Mouse (Mus musculus) CH12.LX (cell line): Measurements from ENCODE around the gene Rab11b. TPM values are rescaled to one million over a fixed set of nuclear protein-coding genes. Genes with fewer than 3 reads are reported as not detected.

Source experiments
- DNase-seq: peaks from one replicate; pipeline ENCODE4 v3.0.0-alpha.2; 2013; ENCODE audit errors: extremely low read depth
- H3K27ac ChIP-seq: 2 replicates; pipeline ENCODE4 v1.5.1; 2012; ENCODE audit warnings: low read depth, mild to moderate bottlenecking, control low read depth, moderate library complexity; ENCODE audit not compliant: insufficient read depth
- H3K27me3 ChIP-seq: replicated peaks from 2 replicates; pipeline ENCODE3; 2012; ENCODE audit warnings: inconsistent platforms
- H3K36me3 ChIP-seq, 2 experiments: replicated peaks in 1 of 2; 2 replicates each; pipeline versions ENCODE3 to v1.6.1; 2012; ENCODE audit warnings: inconsistent platforms in 1 of 2, low read length in 1 of 2, mild to moderate bottlenecking in 1 of 2, mixed read lengths in 1 of 2, moderate library complexity in 1 of 2; ENCODE audit not compliant: control insufficient read depth in 1 of 2, insufficient read depth in 1 of 2
- H3K4me1 ChIP-seq, 2 experiments: 2 replicates each; pipeline ENCODE4 v1.6.1; 2012; ENCODE audit warnings: inconsistent platforms in 1 of 2, moderate library complexity in 1 of 2; ENCODE audit not compliant: insufficient read depth in 2 of 2, control insufficient read depth in 1 of 2
- H3K4me2 ChIP-seq: 2 replicates; pipeline ENCODE4 v1.6.1; 2012; ENCODE audit warnings: low read depth, mild to moderate bottlenecking, control low read depth; ENCODE audit not compliant: poor library complexity, insufficient read depth, severe bottlenecking
- H3K4me3 ChIP-seq, 3 experiments: fragments of 150-350 bp in 1 of 3; sonication (generic) in 1 of 3; replicated peaks in 1 of 3; 2 replicates each; pipeline versions ENCODE3 to v1.5.1; 2011 to 2012; ENCODE audit warnings: low read depth in 2 of 3, low read length in 2 of 3, mild to moderate bottlenecking in 2 of 3, moderate library complexity in 2 of 3, control low read depth in 1 of 3, improper control_type of control experiment in 1 of 3, inconsistent platforms in 1 of 3, mixed read lengths in 1 of 3; ENCODE audit not compliant: poor library complexity in 1 of 3
- H3K79me2 ChIP-seq: replicated peaks from 2 replicates; pipeline ENCODE4 v1.6.1; 2012; ENCODE audit warnings: mild to moderate bottlenecking, moderate library complexity; ENCODE audit not compliant: control insufficient read depth, poor library complexity, insufficient read depth, severe bottlenecking; ENCODE audit errors: extremely low read depth
- H3K9ac ChIP-seq: 2 replicates; pipeline ENCODE4 v1.6.1; 2012; ENCODE audit warnings: low read depth, mild to moderate bottlenecking, control low read depth, moderate library complexity; ENCODE audit not compliant: insufficient read depth
- H3K9me3 ChIP-seq: replicated peaks from 2 replicates; pipeline ENCODE3; 2012; ENCODE audit warnings: low read length, inconsistent platforms, mixed read lengths
- CHD2 ChIP-seq: IDR thresholded peaks from 2 replicates; pipeline ENCODE4 v1.6.1; 2011; ENCODE audit warnings: low read length, improper control_type of control experiment
- CTCF ChIP-seq, 2 experiments: IDR thresholded peaks in 1 of 2; conservative IDR thresholded peaks in 1 of 2; 2 replicates each; pipeline ENCODE4 v1.5.1; 2011 to 2012; ENCODE audit warnings: low read depth in 2 of 2, low read length in 2 of 2, improper control_type of control experiment in 1 of 2, inconsistent platforms in 1 of 2, mild to moderate bottlenecking in 1 of 2, moderate library complexity in 1 of 2
- E2F4 ChIP-seq: IDR thresholded peaks from 2 replicates; pipeline ENCODE4 v1.6.1; 2011; ENCODE audit warnings: low read depth, low read length, improper control_type of control experiment; ENCODE audit not compliant: insufficient replicate concordance
- EP300 ChIP-seq: IDR thresholded peaks from 2 replicates; pipeline ENCODE4 v1.6.1; 2011; ENCODE audit warnings: low read length, improper control_type of control experiment
- ETS1 ChIP-seq: conservative IDR thresholded peaks from 2 replicates; pipeline ENCODE4 v1.6.1; 2012; ENCODE audit warnings: low read depth, mild to moderate bottlenecking, inconsistent platforms, low read length, improper control_type of control experiment, moderate library complexity
- GABPA ChIP-seq: IDR thresholded peaks from 2 replicates; pipeline ENCODE4 v1.6.1; 2012; ENCODE audit warnings: low read depth, low read length, improper control_type of control experiment, inconsistent platforms; ENCODE audit not compliant: insufficient replicate concordance
- HCFC1 ChIP-seq: IDR thresholded peaks from 2 replicates; pipeline ENCODE4 v1.6.1; 2012; ENCODE audit warnings: low read depth, mild to moderate bottlenecking, inconsistent platforms, low read length, improper control_type of control experiment
- IRF4 ChIP-seq: IDR thresholded peaks from 2 replicates; pipeline ENCODE4 v1.6.1; 2014; ENCODE audit warnings: low read depth, mild to moderate bottlenecking, inconsistent platforms, low read length, improper control_type of control experiment
- JUN ChIP-seq: IDR thresholded peaks from 2 replicates; pipeline ENCODE4 v1.6.1; 2011; ENCODE audit warnings: low read depth, mild to moderate bottlenecking, low read length, improper control_type of control experiment, moderate library complexity; ENCODE audit not compliant: insufficient read depth
- JUND ChIP-seq: conservative IDR thresholded peaks from 2 replicates; pipeline ENCODE4 v1.6.1; 2011; ENCODE audit warnings: low read depth, low read length, improper control_type of control experiment
- KAT2A ChIP-seq: IDR thresholded peaks from 2 replicates; pipeline ENCODE4 v1.6.1; 2012; ENCODE audit warnings: low read length, improper control_type of control experiment, inconsistent platforms; ENCODE audit not compliant: insufficient replicate concordance
- MAFK ChIP-seq: IDR thresholded peaks from 2 replicates; pipeline ENCODE4 v1.6.1; 2011; ENCODE audit warnings: low read length, improper control_type of control experiment; ENCODE audit not compliant: insufficient replicate concordance
- MAX ChIP-seq: IDR thresholded peaks from 2 replicates; pipeline ENCODE4 v1.6.1; 2011; ENCODE audit warnings: low read length, improper control_type of control experiment
- MAZ ChIP-seq: IDR thresholded peaks from 2 replicates; pipeline ENCODE4 v1.6.1; 2012; ENCODE audit warnings: low read depth, mild to moderate bottlenecking, inconsistent platforms, low read length, improper control_type of control experiment, moderate library complexity
- MEF2A ChIP-seq: IDR thresholded peaks from 2 replicates; pipeline ENCODE4 v1.6.1; 2014; ENCODE audit warnings: low read depth, mild to moderate bottlenecking, inconsistent platforms, low read length, improper control_type of control experiment, borderline replicate concordance
- MXI1 ChIP-seq: IDR thresholded peaks from 2 replicates; pipeline ENCODE4 v1.6.1; 2011; ENCODE audit warnings: mild to moderate bottlenecking, low read depth, low read length, improper control_type of control experiment
- PAX5 ChIP-seq: IDR thresholded peaks from 2 replicates; pipeline ENCODE4 v1.6.1; 2012; ENCODE audit warnings: low read length, inconsistent platforms, mixed read lengths
- POLR2A ChIP-seq: IDR thresholded peaks from 2 replicates; pipeline ENCODE4 v1.6.1; 2011; ENCODE audit warnings: low read depth, mild to moderate bottlenecking, improper control_type of control experiment, low read length
- RAD21 ChIP-seq: IDR thresholded peaks from 2 replicates; pipeline ENCODE4 v1.6.1; 2011; ENCODE audit warnings: low read depth, mild to moderate bottlenecking, low read length, improper control_type of control experiment, moderate library complexity
- RCOR1 ChIP-seq: conservative IDR thresholded peaks from 2 replicates; pipeline ENCODE4 v1.6.1; 2012; ENCODE audit warnings: low read depth, mild to moderate bottlenecking, inconsistent platforms, low read length, improper control_type of control experiment
- SIN3A ChIP-seq: IDR thresholded peaks from 2 replicates; pipeline ENCODE4 v1.6.1; 2012; ENCODE audit warnings: low read length, improper control_type of control experiment, inconsistent platforms
- SMC3 ChIP-seq: IDR thresholded peaks from 2 replicates; pipeline ENCODE4 v1.6.1; 2011; ENCODE audit warnings: low read depth, low read length, improper control_type of control experiment
- TBP ChIP-seq: conservative IDR thresholded peaks from 2 replicates; pipeline ENCODE4 v1.6.1; 2011; ENCODE audit warnings: low read depth, low read length, improper control_type of control experiment
- TCF12 ChIP-seq: IDR thresholded peaks from 2 replicates; pipeline ENCODE4 v1.6.1; 2014; ENCODE audit warnings: low read depth, mild to moderate bottlenecking, inconsistent platforms, low read length, improper control_type of control experiment
- USF2 ChIP-seq: conservative IDR thresholded peaks from 2 replicates; pipeline ENCODE4 v1.6.1; 2011; ENCODE audit warnings: low read depth, low read length, improper control_type of control experiment
- ZC3H11A ChIP-seq: IDR thresholded peaks from 2 replicates; pipeline ENCODE4 v1.6.1; 2012; ENCODE audit warnings: low read depth, mild to moderate bottlenecking, inconsistent platforms, low read length, improper control_type of control experiment
- ZMIZ1 ChIP-seq: IDR thresholded peaks from 2 replicates; pipeline ENCODE4 v1.6.1; 2012; ENCODE audit warnings: low read depth, mild to moderate bottlenecking, inconsistent platforms, low read length, improper control_type of control experiment
- ZNF384 ChIP-seq: IDR thresholded peaks from 2 replicates; pipeline ENCODE4 v1.6.1; 2012; ENCODE audit warnings: low read depth, low read length, improper control_type of control experiment, inconsistent platforms
- dilution Hi-C: fragments of 300-500 bp; cut with MboI; formaldehyde crosslinking; loops from 2 replicates; pipeline ENCODE4 v1.14.3; 2020; ENCODE audit warnings: low sequenced_read_pairs; ENCODE audit not compliant: extremely low pct_unique_long_range_greater_than_20kb, extremely low pct_ligation_motif_present
- in situ Hi-C: fragments of 300-500 bp; cut with MboI; formaldehyde crosslinking; loops from 3 replicates; pipeline ENCODE4 v1.14.3; 2019; ENCODE audit warnings: low sequenced_read_pairs, low pct_ligation_motif_present, low pct_unique_long_range_greater_than_20kb, mixed read lengths
- polyA plus RNA-seq: library from polyadenylated mRNA; unstranded; fragments of >175 nt; gene quantifications from 2 replicates; pipeline ENCODE4 v1.2.1, GENCODE M21; 2012; ENCODE audit warnings: low read depth; ENCODE audit not compliant: insufficient read length
- total RNA-seq, 2 experiments: library from RNA; depleted of rRNA; stranded (reverse); fragments of 300-350 nt in 1 of 2; fragments of >200 nt in 1 of 2; gene quantifications; 2 replicates each; pipeline ENCODE4 v1.2.3; 2012 to 2014

Gene Rab11b
- total and polyA plus RNA-seq, 3 experiments, result 17.4 to 57.9 (median 32.7) TPM

DNA sequence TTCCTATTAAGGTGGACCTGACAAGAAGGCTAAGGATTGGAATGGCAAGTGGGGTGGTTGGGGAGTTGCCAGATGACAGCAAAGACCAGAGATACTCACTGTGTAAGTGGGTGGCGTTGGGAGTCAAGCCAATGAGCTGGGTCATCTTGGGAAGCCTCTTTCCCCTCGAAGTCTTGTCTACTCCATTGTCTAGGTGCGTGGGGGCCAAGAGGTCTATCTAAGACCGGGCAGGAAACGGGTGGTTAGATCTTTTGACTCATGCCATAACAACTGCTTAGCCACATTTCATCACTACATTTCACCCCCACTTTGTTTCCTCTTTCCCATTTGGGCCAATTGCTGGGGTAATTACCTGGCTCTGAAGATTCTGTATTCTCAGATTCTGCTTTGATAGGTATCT, 20.1 kb upstream of the Rab11b start:
- H3K4me3 ChIP-seq, result peak overlapping the region; percentile 57 to 58 (median 58)
- in situ Hi-C loops, result no loop called here

GRCm38 (mm10) chr17:33779967-33780295, 19.6 kb upstream of the Rab11b start:
- no peak for DNase-seq
- Histone ChIP-seq H3K9me3 (no peaks in the 10 kb centered on the region), H3K36me3 (peaks cover 17 to 44% of the 10 kb centered on the region in 2 experiments), H3K9ac (0 out of 2 replicates have a peak overlapping the region, but pooled peaks have one; percentile 29), H3K27me3 (peaks cover 15% of the 10 kb centered on the region), H3K79me2 (no peaks in the 10 kb centered on the region), H3K4me3 (no peak overlapping the region), H3K4me1 (peaks cover 13 to 30% of the 10 kb centered on the region in 2 experiments), H3K27ac (no peak overlapping the region), H3K4me2 (peak overlapping the region; percentile 92; the same call in 1 of the 2 replicates)
- dilution Hi-C loops, result no loop called here
- TF ChIP-seq HCFC1, result no peak
- TF ChIP-seq SIN3A, result no peak
- TF ChIP-seq GABPA, result no peak
- no peak for TF ChIP-seq E2F4
- TF ChIP-seq EP300, result no peak
- no peak for TF ChIP-seq TBP
- no peak for TF ChIP-seq JUN
- TF ChIP-seq IRF4, result no peak
- no peak for TF ChIP-seq ZNF384
- no peak for TF ChIP-seq MXI1
- no peak for TF ChIP-seq MAFK
- no peak for TF ChIP-seq RCOR1
- TF ChIP-seq, all 38 proteins: peak for 0
- in situ Hi-C loops, result no loop called here

More for the DNA sequence above, 20.1 kb upstream of the Rab11b start:
- TF ChIP-seq SMC3, result no peak
- peak; percentile 32; the same call in 1 of the 2 replicates for TF ChIP-seq JUND
- TF ChIP-seq KAT2A, result no peak
- TF ChIP-seq PAX5, result no peak
- TF ChIP-seq RCOR1, result no peak
- no peak for TF ChIP-seq ZMIZ1
- no peak for TF ChIP-seq MAX
- TF ChIP-seq MAFK, result 0 out of 2 replicates have a peak, but pooled peaks have one; percentile 22
- no peak for TF ChIP-seq RAD21
- TF ChIP-seq ETS1, result 0 out of 2 replicates have a peak, but pooled peaks have one; percentile 17
- peak; percentile 53 for TF ChIP-seq EP300
- TF ChIP-seq CHD2, result no peak
- no peak for TF ChIP-seq MEF2A
- no peak for TF ChIP-seq POLR2A
- no peak for TF ChIP-seq CTCF (conservative IDR thresholded peaks at IDR 0.05 in 1 of 2, IDR thresholded peaks at IDR 0.05 in 1 of 2; ENCODE audit: low read depth in 2 of 2, low read length in 2 of 2)
- no peak for TF ChIP-seq E2F4
- TF ChIP-seq HCFC1, result no peak
- no peak for TF ChIP-seq TBP
- no peak for TF ChIP-seq MXI1
- TF ChIP-seq SIN3A, result no peak
- peak; percentile 46; the same call in 1 of the 2 replicates for TF ChIP-seq MAZ
- no peak for TF ChIP-seq ZC3H11A
- TF ChIP-seq JUN, result no peak
- no peak for TF ChIP-seq USF2
- no peak for TF ChIP-seq TCF12
- TF ChIP-seq ZNF384, result no peak
- Histone ChIP-seq H3K9me3 (no peaks in the 10 kb centered on the region), H3K79me2 (no peaks in the 10 kb centered on the region), H3K9ac (peak overlapping the region; percentile 29), H3K36me3 (peaks cover 13 to 39% of the 10 kb centered on the region in 2 experiments), H3K27ac (no peak overlapping the region), H3K27me3 (peaks cover 15% of the 10 kb centered on the region), H3K4me1 (peaks cover 13 to 30% of the 10 kb centered on the region in 2 experiments), H3K4me2 (peak overlapping the region; percentile 92)
- DNase-seq, result peak; percentile 60
- dilution Hi-C loops, result no loop called here
